Mouse (Mus musculus): ENCODE measurements around the gene Trabd2b. TPM values are rescaled to one million over a fixed set of nuclear protein-coding genes. Genes with fewer than 3 reads are reported as not detected.

Trabd2b gene
- polyA plus RNA-seq, 2 experiments from 2014 or later = not detected

DNA sequence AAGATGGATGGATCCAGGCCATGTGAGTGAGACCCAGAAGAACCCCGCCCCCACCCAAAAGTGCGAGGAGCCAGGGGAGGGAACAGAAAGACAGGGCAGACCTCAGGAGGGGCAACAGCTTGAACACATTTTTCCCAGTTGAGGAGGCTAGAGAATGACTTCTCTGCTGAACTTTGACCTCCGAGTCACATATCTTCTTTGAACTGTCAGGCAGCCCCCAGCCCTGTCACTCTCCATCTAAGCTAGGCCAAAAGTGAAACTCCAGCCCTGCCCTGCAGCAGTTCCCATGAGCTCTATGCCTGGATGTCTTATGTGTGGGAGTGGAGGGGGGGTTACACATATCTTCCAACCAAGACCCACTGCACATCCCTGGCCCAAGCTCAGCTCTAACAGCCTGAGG lies 244.5 kb downstream of the Trabd2b start:
- ATAC-seq = no peak

DNA sequence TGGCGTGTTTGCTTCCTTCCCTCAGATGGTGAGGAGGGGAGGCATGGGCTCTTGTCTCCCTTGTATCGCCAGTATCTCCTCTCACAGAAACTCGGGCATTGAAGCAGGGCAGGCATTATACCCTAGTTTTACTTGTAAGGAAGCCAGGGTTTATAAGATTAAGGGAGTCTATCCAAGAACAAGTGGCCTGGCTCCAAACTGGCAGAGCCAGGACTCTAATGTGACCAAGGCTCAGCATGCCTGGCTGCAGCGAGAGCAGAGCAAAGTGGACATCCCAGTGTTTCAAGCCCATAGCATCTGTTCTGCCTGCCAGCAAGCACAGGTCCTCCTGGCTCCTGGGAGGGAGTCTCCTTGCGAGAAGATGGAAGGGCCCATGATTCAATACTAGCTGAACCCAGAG lies 245.1 kb downstream of the Trabd2b start:
- no peak for ATAC-seq

DNA sequence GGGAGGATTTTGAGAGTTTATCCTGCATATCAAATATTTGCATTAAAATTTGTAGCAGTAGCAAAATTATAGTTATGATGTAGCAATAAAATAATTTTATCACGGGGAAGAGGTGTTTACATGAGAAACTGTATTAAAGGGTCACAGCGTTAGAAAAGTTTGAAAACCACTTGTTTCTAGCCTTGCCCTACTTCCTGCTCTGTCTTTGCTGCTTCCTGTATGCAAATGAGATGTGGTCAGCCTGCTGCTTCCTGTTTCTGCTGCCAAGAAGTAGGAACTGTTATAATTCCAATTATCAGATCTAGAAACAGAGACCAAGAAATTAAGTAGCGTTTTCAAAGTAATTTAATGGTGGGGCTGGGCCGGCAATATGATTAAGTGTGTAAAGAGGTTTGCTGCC lies 245.9 kb downstream of the Trabd2b start:
- peak; percentile 97 for ATAC-seq

DNA sequence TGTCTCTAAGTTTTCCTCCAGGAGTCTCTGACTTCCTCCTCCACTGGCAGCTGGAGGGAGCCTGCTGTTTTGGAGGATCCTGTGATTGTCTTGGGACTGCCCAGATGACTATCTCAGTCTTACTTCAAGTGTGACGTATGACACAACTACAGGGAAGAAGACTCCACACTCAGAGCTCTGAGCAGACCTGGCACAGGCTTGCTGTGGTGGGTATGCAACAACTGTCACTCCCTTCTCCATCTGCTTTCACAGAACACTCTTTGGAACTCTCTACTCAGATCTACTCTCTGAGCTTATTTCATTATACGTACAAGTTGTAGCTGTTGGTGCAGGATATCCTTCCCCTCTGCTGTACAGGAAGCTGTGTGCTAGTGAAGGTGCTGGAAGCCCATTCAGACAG lies 251.4 kb downstream of the Trabd2b start:
- ATAC-seq = no peak

DNA sequence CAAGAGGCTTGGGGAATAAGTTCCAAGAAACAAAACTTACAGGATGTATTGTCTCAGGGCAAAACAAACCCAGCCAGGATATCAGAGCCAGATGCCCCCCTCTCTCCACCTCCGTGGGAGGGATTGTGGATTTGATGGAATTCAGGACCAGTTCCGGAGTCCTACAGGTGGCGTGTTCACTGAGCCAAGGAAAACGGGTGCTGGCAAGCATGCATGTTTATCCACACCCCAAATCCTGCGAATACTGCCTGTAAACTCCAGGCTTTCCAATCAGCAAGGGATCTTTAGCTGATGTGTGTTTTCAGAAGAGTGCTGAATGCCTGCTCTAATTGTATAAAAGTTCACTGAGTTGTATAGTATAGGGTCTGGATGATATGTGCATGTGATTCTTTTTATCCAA lies 253.4 kb downstream of the Trabd2b start:
- no peak for ATAC-seq

DNA sequence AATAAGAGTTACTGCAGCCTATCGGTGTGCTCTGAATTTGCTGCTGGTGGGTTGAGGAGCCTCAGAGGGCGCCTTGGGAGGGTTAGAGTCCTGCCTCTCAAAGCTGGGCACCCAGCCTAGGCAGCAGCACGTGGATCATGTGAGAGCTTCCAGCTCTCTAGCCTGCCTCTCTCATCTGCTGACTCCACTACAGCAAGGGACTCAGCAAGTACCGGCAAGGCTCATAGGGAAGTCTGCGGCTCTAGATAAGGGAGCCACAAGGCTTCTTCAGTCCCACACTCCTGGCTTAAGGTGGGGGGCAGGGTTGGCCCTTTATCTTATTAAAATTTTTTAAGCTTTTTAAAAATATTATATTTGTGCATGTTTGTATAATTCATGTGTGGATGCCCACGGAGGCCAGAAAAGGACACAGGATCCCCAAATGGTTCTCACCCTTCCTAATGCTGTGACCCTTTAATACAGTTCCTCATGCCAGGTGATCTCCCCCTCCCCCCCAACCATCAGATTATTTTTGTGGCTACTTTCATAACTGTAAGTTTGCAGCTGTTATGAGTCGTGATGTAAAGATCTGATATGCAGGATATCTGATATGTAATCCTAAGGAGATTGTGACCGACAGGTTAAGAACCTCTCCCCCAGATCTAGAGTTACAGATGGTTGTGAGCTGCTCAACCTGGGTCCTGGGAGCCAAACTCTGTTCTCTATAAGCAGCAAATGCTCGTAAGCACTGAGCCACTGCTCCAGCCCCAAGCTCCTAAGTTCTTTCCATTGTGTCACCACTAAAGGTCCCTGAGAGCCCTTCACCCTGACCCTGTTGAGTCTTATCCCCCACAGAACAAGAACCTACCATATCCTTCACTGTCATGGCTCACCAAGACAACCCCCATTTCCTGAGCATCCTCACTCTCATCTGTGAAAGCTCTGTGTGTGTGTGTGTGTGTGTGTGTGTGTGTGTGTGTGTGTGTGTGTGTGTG lies 257.8 kb downstream of the Trabd2b start:
- no peak for ATAC-seq

Other genes starting within 250 kb of the Trabd2b start
- not detected for gene Skint11, start 243.3 kb upstream of the Trabd2b start, polyA plus RNA-seq (2017; shearing (Covaris generic))